Mouse (Mus musculus) thymus, adult 18-20 months (tissue): Measurements from ENCODE around the gene Eml3.
A peak's percentile ranks its signal among the peaks of the same experiment; 100 is the strongest.
"Not testable (repeated sequence)": the region's sequence is repeated elsewhere in the genome, so short reads cannot be mapped to it uniquely, and the experiment has no call there.

Experiments used
- DNase-seq, 2 experiments: peaks; one replicate each; pipeline ENCODE4 v3.0.0; 2022; ENCODE audit warnings: mixed read lengths in 2 of 2

Gene Eml3

GRCm38 (mm10) chr19:8953135-8954039 is 24.0 kb downstream of the Eml3 start, which contains the start of gene Tut1:
TSS of gene Tut1 (plus strand) at chr19:8953847.
- DNase-seq = peak; percentile 80 to 87

- DNase-seq = no peak
Observed at GRCm38 (mm10) chr19:8954171-8954570, 24.8 kb downstream of the Eml3 start.

- DNase-seq = no peak
Observed at GRCm38 (mm10) chr19:8962256-8962655, 32.9 kb downstream of the Eml3 start.

GRCm38 (mm10) chr19:8965075-8965474 is 35.7 kb downstream of the Eml3 start:
- no peak for DNase-seq

GRCm38 (mm10) chr19:8965771-8966170 is 36.4 kb downstream of the Eml3 start:
- no peak for DNase-seq

GRCm38 (mm10) chr19:8966198-8966589 is 36.8 kb downstream of the Eml3 start:
- no peak for DNase-seq

GRCm38 (mm10) chr19:8966590-8967372 is 37.4 kb downstream of the Eml3 start, which contains the start of gene Eef1g:
TSS of gene Eef1g (plus strand) at chr19:8967041.
- DNase-seq = peak; percentile 100

GRCm38 (mm10) chr19:8967373-8967743 is 38.0 kb downstream of the Eml3 start:
- DNase-seq = no peak

GRCm38 (mm10) chr19:8967893-8968292 is 38.5 kb downstream of the Eml3 start:
- no peak for DNase-seq

GRCm38 (mm10) chr19:8972491-8972890 is 43.1 kb downstream of the Eml3 start:
- not testable (repeated sequence) for DNase-seq

GRCm38 (mm10) chr19:8974638-8975037 is 45.3 kb downstream of the Eml3 start:
- DNase-seq = no peak

- no peak for DNase-seq
Observed at GRCm38 (mm10) chr19:8975491-8975890, 46.1 kb downstream of the Eml3 start.

GRCm38 (mm10) chr19:8976535-8976934 is 47.2 kb downstream of the Eml3 start:
- no peak for DNase-seq

- no peak for DNase-seq
Observed at GRCm38 (mm10) chr19:8980771-8981170, 51.4 kb downstream of the Eml3 start.

GRCm38 (mm10) chr19:8981450-8982168 is 52.3 kb downstream of the Eml3 start:
- DNase-seq = no peak

- no peak for DNase-seq
Observed at GRCm38 (mm10) chr19:8982303-8983149, 53.2 kb downstream of the Eml3 start.

- no peak for DNase-seq
Observed at GRCm38 (mm10) chr19:8983150-8983650, 53.8 kb downstream of the Eml3 start.

GRCm38 (mm10) chr19:8984255-8984868 is 55.0 kb downstream of the Eml3 start:
- peak in 1 of 2 experiments; percentile 70 for DNase-seq

GRCm38 (mm10) chr19:8985891-8986290 is 56.5 kb downstream of the Eml3 start:
- DNase-seq = no peak

GRCm38 (mm10) chr19:8987816-8988215 is 58.5 kb downstream of the Eml3 start:
- DNase-seq = no peak

- DNase-seq = no peak
Observed at GRCm38 (mm10) chr19:8988346-8989065, 59.2 kb downstream of the Eml3 start.
